Mouse (Mus musculus): ENCODE measurements around the gene Eva1b.

Eva1b gene

DNA sequence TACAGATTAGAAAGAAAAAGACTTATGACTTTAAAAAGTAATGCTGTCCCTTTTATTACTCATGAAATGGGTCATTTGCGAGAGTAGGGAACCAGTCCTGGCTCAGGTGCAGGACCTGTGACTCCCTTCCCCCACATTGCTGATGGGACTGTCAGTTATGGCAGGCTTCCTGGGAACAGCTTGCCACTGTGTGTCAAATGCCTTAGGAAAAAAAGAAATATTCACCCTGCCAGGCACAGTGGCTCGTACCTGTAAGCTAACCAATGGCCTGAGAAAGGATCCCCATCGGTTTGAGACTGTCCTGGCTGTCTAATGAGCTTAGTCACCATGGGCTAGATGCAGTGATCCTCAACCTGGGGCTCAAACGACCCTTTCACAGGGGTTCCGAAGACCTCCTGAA lies 27.5 kb upstream of the Eva1b start:
- no peak for DNase-seq (ENCODE audit: low read depth, low spot score)

DNA sequence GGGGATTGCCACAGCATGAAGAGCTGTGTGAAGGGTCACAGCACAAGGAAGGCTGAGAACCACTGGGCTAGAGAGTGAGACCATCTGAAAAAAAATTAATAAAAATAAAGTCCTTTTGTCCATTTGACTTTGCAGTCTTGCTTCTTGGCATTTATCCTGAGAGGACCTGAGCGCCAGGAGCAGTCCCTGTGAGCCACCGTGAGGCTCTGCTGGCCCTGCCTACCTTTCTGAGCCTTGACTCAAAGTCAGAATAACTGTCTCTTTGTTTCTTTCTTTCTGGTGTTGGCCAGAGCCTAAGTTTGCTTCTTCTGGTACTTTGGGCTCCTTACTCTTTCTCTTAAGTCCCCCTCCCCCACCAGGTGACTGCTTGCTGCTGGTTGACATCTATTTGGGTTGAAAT lies 27.0 kb upstream of the Eva1b start:
- no peak for DNase-seq (ENCODE audit: low read depth, low spot score)

DNA sequence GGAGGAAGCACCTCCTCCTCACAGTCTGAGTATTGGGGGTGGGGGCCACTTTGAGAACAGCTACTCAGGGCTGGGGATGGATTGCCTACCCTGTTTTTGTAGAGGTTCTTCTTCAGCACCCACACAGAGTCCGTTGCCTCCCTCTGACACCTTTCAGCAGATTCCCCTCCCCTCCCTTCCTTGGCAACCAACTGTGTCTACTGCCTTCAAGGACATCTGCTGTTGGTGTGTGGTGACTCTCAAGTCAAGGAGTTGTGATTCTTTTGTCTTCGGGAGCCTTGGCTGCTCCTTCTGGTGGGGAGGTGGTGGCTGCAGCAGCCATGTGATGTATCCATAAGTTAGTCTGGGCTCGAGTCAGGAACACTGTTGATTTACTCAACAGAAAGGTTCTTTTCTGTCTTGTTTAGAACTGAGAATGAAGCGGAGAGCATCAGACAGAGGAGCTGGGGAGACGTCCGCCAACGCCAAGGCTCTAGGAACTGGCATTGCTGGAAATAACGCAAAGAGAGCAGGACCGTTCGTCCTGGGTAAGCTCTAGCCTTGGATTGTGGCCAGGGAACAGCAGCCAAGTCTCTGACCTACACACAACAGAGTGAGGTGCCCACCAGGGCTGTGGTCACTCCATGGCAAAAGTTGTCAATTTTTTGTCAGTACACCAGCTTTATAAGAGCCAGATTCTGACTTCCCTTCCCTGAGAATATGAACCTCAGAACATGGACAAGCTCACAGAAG lies 24.1 kb upstream of the Eva1b start:
- DNase-seq (ENCODE audit: low read depth, low spot score) = no peak

DNA sequence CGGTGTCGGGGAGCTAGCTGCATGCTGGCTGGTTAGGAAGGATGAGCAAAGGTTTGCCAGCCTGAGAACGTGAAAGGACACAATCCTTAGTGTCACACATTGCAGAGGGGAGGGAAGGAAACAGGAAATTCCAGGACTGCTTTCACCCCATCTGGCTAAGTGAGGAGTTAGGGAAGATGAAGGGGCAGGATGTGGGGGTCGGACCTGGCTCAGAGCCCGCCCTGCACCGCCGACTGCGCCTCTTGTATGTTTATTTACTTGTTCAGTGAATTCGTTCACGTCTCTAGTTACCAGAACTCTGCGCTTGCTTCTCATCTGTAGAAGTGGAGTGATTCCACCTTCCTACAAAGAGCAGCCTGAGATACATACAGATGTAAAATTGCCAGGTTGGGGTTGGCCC lies 17.0 kb upstream of the Eva1b start:
- no peak for DNase-seq (ENCODE audit: low read depth, low spot score)

DNA sequence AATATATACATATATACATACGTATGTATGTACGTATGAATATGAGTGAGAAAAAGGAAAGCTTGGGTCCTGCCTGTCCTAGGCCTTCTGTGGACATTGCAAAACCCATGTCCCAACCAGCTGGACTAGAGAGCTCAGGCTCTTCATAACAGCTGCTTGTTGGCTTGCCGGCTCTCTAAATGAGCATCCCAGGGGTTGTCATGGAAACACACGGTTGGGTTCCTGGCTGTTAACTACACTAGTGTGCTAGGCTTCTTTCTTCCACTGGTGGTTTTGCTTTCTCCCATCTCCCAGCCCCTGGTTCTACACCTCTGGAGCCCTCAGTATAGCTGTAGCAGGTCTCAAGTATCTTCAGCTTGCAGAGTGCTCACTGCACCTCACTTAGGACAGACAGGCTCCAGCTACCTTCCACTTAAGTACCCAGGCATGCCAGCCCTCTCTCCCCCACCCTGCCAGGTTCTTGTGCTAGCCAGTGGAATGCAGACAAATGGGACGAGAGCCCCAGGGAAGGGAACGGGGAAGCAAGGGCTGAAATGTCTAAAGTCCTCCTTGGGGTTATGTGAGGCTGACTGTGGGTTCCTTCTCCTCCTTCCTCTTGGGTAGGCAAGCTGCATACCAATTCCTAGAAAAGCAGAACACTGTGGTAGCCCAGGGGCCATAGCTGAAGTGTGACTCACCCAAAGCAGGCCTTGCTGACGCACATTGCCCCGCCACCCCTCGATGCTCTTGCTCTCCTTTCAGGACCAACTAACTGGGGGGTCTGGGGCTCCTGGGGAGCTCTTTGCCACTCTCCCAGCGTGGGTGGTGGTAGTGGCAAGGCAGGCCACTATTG lies 16.0 kb upstream of the Eva1b start:
- peak; percentile 52 for DNase-seq (ENCODE audit: low read depth, low spot score)

DNA sequence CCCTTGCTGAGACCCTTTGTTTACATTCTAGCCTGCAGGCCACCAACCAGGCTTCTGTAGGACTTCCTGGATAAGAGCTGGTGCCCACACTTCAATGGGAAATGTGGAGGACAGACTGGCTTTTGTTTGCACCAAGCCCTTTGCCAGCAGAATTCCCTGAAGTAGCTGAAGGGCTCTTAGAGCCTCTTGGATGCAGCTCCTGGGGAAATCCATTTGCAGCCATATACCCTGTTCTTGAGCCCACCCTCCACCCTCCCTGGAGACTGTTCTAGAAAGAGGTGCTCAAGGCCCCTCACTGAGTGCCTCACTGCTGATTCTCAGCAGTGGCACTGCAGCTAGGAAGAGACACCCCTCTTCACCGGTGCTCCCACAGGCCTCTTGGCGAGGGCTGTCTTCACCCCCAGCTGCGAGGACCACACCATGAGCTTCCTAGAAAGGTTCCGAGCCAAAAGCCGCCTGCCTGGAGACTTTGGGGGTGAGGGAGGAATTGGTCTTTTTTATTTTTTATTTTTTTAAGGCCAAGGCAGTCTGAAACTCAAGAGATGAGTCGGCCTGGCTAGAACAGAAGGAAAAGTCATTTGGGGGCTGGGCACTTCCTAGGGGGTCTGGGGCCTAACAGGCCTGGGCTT lies 14.8 kb upstream of the Eva1b start:
- no peak for DNase-seq (ENCODE audit: low read depth, low spot score)

DNA sequence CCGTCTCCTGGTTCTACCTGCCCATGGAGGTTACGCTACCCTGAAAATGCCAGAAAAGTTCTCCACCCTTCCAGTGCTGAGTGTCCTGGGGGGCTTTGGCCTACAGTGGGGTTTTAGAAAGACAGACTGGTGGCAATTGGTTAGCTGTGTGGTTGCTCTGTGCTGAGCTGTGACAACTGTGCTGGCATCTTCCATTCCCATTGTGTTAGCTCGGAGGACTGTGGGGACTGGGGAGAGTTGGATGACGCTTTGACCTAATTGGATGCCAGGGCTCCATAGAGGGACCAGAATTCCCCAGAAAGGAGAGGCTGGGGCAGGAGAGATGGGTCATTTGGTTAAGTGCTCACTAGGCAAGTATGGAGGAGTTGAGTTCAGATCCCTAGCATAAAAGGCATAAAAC lies 13.3 kb upstream of the Eva1b start:
- DNase-seq (ENCODE audit: low read depth, low spot score) = no peak

DNA sequence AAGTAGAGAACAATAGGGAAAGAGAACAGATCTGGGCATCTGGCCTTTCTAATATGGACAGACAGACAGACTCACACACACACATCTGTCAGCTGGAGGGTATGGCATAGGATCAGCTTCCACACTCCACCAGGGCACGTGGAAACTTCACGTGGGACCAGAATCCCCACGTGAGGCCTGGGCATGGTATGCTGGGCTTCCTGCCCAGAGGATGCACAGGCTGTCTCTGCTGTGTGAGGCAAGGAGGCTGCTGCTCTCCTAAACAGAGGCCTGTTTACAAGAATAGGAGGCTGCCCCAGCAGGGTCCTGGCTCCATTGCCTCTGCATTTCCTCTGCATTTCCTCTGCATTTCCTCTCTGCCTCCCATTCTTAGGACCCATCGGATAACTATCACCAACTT lies 12.9 kb upstream of the Eva1b start:
- DNase-seq (ENCODE audit: low read depth, low spot score) = no peak

DNA sequence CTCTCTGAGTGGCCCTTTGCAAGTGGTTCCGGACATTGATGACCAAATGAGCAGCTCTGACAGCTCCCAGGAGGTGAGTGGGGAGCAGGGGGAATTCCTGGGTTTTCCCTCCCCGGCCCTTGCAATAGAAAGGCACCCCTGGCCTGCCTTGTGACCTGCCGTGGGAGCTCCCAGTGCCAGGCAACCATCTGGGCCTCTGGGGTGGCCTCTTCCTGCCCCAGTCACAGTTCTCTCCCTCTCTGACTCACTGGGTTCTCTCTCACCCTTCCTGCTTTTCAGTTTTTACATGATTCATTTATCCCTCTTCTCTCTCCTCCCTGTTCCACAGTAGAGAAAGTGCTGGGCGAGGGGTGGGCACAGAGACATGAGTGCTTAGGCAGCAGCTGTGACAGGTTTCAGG lies 9.8 kb upstream of the Eva1b start:
- DNase-seq (ENCODE audit: low read depth, low spot score) = no peak

DNA sequence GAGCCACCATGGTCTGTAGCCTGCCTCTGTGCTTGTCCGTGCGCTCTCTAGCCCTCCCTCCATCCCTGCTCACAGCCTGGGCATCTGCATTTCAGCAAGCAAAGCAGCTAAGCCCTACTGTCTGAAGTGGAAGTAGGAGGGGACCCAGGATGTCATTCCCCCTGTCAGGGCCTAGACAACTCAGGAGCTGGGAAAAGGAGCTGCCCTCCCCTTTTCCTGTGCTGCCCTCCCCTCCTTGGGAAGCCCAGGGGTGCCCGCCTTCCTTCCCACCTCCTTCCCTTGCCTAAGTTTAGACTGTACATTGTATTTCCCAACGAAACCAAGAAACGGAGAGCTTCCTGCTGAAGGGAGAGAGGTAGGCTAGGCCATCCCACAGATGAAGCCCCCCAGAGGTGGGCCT lies 6.5 kb upstream of the Eva1b start:
- no peak for DNase-seq (ENCODE audit: low read depth, low spot score)

DNA sequence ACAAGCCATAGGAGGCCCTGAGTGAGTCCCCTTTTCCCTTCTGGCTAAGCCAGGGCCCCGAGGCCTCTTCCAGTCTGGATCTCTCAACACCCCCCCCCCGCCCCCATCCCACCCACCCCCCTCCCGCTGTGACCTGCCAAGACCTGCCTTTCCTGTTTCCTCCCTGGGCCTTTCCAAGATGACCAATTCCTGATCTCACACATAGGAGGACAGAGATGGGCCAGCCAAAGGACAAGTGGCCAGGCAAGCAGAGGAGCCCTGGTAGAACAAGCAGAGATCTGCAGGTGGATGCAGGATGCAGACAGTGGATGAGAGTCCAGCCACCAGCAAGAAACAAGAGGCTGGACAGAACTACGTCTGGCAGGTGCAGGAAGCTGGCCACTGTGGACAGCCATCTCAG lies 2.1 kb upstream of the Eva1b start:
- no peak for DNase-seq (ENCODE audit: low read depth, low spot score)

DNA sequence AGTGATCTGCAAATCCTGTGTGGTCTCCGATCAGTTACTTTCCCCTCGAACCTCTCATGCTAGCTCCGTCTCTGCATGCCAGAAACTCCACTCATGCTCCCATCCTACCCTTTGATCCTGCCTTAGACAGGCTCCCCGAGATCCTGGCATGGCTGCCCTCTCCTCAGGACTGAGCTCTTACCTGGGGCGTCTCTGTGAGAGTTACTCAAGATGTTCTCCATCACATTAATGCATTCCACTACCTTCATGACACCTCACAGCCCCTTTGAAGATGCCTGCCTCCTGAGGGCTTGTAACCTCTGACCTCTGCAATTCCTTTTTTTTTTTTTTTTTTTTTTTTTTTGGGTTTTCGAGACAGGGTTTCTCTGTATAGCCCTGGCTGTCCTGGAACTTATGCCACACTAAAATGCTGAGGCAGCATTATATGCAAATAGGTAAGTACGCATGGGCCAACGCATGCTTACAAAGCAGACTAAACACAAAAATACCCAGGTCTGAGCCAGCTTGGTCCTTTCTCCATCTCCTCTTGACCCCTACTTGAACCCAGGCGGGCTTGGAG lies 491 bp upstream of the Eva1b start:
- DNase-seq (ENCODE audit: low read depth, low spot score) = peak; percentile 38

DNA sequence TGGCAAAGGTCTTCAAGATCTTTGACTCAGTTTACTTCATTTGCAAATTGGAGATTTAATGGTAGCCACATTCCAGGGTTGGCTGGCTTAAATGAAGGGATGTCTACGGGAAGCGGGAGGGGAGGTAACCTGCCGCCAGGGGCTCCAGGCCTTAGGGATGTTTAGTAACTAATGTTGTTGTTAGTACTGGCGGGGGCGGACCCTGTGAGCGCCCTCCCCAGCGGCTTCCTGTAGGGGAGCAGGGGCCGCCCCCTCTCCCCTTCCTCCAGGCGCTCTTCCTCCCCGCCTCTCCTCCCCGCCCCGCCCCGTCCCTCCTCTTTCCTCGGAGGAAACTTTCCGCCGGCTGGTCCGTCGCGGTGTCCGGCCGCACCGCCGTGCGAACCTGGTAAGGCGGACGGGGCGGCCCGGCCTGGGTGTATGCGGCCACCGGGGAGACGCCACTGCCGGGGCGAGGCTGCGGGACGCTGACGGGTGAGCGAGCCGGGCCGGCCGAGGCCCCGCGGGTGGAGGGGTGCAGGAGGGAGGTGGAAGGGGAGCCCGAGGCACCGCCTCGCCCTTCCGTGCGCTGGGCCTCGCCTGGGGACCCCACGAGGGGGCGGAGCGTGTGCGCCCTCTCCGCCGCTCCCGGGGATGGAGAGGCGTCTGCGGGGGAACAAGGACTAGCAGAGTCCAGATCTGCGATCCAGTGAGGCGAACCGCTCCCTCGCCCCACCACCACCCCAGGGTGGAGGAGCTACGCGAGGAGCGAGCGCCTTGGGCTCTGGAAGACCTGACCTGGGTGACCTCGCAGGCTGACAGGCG lies 817 bp downstream of the Eva1b start:
- peak; percentile 36 for DNase-seq (ENCODE audit: low read depth, low spot score)

DNA sequence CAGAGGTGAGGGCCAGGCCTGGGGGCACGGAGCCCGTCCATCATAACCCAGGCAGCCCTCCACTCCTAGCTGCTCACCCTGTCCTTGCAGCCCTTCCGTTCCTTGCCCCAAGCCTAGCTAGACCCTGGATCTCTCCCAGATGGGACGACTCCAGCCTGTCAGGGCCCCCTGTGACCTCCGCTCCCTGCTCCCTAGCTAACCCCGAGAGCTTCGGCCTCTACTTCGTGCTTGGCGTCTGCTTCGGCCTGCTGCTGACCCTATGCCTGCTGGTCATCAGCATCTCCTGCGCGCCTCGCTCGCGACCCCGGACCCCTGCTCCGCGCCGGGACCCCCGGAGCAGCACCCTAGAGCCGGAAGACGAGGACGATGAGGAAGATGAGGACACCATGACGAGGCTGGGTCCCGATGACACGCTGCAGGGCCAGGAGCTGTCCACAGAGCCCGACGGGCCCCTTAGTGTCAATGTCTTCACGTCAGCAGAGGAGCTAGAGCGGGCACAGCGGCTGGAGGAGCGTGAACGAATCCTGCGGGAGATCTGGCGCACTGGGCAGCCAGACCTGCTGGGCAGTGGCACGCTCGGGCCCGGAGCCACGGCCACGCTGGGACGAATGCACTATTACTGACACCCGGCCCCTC lies 1.6 kb downstream of the Eva1b start:
- DNase-seq (ENCODE audit: low read depth, low spot score) = no peak

DNA sequence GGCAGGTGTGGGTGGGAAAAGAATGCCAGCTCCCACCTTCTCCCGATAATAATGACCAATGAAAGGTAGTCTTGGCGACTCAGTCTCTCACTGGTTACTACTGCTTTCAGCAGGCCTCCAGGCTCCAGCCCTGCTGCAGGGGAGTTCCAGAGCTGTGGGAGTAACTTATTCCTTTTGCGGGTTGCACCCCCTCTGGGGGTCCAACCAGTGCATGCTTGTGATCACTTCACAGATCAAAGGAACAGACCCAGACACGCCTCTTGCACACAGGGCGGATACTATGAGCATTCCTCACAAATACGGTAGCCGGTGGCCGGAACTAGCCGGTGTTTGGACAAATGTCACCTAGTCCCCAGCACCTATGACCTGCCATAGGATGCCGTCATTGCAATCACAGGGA lies 2.3 kb downstream of the Eva1b start:
- peak; percentile 55 for DNase-seq (ENCODE audit: low read depth, low spot score)

DNA sequence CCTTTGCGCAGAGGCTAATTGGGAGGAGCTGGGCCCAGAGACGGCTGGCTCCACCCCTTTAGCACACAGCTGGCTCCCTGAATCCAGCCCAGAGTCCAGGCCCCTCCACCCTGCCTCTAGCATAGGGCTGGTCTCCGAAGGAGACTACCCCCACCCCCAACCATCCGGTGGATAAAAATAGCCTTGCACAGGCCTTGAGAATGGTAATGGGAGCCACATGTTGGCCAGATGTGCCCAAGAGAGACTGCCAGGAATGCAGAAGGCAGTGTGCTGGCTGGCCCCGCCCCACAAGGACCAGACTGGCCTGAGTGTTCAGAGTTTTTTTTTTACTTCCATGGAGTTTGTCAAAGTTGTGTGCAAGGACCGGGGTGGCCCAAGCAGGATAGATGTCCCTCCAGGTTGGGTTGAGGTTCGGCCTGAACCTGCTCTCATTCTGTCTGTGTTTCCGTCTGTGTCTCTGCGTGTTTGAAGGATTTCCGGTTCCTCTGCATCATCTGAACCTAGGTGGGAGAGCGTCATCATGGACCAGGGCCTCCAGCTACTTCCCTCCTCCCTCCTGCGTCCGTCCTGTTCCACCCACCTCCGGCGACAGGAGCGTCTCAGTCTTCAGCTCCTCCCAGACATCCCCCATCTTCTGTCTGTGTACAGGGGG lies 2.9 kb downstream of the Eva1b start:
- peak; percentile 99 for DNase-seq (ENCODE audit: low read depth, low spot score)

DNA sequence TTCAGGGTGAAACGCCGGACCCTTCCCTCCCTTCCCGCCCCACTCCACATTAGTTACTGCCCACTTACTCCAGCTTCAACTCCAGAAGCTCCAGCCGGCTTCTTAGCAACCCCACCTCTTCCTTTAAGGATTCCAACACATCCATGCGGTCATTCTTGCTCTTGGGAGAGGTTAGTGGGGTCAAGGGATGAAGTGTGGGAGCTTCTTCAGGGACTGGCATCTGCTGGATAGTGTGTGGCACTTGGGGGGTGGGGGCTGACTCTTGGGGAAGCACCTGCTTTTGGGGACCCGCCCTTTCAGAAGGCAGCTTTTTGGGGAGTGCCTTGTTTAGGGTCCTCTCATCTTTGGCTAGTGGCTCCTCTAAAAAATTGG lies 3.4 kb downstream of the Eva1b start:
- DNase-seq (ENCODE audit: low read depth, low spot score) = no peak

DNA sequence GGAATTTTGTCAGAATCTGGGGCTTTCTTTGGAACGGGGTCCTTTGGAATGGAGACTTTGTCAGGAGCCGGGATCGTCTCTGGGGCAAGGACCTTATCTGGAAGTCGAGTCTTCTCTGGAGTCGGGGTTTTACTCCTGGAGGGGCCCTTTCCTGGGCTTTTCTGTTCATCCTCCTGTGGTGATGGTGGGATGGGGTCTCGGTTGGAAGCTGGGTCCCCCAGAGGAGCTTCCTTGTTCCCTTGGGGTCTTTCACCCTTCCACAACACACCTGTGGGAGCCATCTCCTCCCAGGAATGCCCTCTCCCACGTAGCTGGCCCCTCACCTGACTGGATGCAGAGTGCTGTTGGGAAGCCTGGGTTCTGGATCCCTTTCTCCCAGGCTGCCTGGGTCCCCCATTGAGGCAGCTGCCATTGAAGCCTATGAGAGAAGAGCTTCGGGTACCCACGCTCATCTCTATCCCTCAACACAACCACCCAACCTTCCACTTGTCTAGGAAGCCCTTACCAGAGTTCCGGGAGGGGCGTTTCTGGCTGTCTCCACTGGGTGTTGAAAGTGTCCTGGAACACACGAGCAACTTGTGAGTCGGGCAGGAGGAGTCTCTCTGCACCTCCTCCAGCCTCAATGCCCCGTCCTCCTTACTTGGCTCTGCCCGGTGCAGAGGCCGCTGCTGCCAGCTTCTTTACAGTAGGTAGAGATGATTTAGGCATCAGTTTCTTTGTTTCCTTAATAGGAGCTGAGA lies 4.3 kb downstream of the Eva1b start:
- DNase-seq (ENCODE audit: low read depth, low spot score) = no peak

DNA sequence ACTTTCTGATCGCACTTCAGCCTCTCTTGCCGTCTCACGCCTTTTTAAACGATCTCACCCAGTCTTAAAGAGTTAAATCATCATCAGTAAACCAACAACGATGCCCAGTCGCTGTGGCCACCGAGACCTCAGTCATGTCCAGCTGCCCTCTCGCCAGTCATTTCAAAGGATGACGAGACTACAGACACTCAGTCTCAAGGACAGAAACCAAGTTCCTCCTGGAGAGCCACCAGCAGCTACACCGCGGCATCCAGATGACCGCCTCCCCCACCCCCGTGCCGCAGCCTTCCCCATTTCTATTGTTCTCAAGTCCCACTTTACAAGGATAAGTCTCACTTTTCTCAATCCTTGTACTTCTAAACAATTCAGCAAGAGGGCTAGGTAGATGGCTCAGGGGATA lies 5.3 kb downstream of the Eva1b start:
- no peak for DNase-seq (ENCODE audit: low read depth, low spot score)

DNA sequence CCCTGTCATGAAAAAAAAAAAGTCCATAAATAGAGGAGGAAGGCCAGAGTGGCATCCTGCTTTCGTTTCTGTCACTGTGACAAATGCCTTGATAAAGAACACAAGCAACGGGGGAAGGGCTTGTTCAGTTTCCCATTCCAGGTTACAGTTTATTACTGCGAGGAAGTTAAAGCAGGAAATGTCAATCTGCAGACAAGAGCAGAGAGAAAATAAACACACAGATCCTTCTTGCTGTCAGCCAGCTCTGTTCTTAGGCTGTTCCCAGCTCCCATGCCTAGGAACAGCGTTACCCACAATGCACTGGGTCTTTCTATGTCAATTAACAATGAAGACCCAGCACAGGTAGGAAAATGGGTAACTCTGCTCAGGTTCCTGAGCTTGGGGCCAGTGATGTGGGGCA lies 7.6 kb downstream of the Eva1b start:
- DNase-seq (ENCODE audit: low read depth, low spot score) = no peak

Measured in forelimb bud, embryonic 11.5 days (tissue).